Mouse (Mus musculus): Measurements from ENCODE around the gene Actl6b.

The Actl6b gene

GRCm38 (mm10) chr5:137529221-137529995 lies 23.9 kb upstream of the Actl6b start:
- no peak for DNase-seq

DNA sequence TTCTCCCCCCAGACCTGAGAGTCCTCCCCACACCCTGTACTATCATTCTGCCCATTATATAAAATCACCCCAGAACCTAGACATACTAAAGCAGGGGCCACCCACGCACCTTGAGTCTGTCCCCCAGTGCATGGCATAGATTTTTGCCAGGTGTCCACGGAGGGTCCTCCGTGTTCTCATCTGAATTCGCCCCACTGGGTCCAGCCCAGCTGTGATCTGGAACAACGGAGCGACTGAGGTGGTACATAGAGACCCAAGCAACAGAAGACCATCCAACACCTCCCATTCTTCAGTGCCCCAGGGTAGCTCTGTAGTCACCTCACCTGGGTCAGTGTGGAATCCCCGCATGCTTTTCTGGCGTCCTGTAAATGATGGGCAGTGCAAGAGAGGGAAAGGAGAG lies 23.2 kb upstream of the Actl6b start:
- DNase-seq = peak in 1 of 2 experiments; percentile 12

DNA sequence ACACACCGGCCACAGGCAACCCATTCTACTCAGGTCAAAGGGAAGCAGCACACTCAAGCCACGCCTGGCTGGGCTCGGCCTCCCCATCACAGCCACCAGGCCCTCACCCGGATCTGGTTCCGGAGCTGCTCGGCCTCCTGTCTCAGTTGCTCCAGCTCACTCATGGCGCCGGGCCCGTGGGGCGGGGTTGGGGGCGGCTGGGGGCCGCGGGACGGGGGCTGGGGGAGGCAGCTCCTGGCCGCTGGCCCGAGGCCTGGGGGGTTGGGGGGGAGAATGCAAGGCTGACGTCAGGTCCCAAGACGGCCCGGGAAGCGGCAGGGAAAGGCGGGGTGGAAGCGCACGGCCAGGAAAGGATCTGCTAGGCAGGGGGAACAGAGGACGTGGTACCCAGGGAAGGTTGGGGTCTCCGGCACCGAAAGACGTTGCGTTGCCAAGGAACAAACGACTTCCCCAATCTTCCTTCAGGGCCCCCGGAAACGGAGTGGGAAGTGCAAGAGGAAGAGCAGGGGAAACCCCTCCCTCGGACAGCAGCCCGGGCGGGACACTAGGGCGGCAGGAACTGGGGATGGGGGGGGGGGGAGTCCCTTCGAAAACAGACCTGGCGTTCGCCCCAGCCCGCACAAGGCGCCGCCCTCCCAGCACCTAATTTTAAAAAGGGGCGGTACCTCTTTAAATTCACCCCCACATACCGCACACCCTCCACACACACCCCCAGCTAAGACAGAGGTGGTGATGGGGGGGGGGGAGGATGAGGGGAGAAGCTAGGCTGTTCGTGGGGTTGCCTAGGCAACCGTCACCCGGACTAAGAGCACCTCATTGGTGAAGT lies 22.5 kb upstream of the Actl6b start:
- peak; percentile 68 to 79 for DNase-seq

DNA sequence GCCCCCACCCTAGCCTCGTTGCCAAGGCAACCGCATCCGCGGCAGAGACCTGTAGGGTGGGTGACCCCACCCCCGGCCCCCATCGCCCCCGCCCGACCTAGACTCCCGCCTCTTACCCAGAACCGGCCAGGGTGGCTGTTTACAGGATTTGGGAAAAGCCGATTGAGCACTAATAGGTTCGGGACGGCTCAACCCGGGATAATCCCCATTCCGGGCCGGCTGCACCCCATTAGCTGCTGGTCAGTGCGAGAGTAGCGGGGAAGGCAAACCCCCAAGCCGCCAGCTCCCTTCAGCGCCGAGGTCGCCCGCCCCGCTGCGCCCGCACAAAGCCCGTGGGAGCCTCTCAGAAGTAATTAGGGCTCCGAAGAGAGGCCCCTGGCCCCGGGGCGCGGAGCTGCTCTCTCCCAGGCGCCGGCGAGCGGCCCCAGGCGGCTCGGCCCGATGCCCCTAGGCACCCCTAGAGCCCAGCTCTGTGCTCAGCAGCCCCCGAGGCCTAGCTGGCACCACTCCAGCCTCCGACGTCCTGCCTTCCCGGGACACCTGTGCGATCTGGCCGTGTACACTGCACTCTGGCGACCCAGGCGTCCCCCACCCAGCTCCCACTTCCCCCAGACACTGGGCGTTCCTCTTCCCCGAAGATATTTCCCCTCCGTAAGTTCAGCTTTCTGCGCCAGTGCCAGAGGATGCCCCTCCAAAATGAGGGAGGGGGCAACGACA lies 21.7 kb upstream of the Actl6b start:
- peak; percentile 75 to 82 for DNase-seq

- DNase-seq = peak; percentile 50 to 58
Observed at GRCm38 (mm10) chr5:137532131-137532807, 21.0 kb upstream of the Actl6b start.

DNA sequence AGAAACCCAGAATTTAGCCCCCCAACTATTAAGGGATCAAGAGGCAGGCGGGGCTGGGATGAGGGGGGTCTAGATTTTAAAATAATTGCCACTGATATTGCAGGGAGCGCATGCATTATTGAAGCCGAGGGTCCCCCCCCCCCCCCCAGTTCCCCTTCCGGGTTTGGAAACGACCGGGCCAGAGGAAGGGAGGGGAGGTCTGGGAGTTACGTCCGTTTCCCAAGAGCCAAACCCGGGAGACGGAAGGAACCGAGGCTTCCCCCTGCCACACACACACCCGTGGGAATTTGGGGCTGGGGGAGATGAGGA lies 20.6 kb upstream of the Actl6b start:
- DNase-seq = no peak

DNA sequence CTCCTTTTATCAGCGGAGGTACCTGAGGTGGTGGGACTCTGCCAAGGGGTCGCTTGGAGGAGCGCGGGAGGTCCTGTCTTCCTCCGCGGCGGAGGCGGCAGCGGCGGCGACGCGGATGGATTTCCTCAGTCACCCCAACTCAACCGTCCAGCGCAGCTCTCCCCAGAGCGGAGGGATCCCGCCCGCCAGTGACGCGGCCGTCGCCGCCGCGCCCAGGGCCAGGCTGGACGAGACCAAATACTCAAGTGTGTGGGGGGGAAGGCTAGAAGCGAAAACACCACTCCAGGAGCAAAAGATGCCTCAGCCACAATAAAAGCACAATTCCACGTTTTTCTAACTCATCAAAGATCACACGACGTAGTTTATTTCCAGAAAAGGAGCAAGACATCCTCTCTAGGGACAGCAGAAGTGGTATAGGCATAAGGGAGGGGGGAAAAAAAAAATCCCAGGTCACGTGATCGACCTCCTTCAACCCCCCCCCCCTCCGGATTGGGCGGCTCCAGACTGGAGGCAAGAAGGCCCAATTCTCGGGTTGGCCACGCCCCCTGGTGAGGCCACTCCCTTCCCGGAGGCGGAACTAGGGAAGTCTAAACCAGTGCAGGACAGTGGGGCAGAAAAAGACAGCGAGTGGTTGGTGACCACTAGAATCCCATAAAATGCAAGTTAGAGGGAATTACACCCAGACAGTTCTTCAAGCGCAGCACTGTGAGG lies 20.0 kb upstream of the Actl6b start, which contains the start of the genes Epo and Gnb2:
Epo (minus strand) TSS at position 126 of the 711 bp plus-strand sequence.
Gnb2 (minus strand) TSS at position 394 of the 711 bp plus-strand sequence.
- DNase-seq = peak; percentile 99 to 100

DNA sequence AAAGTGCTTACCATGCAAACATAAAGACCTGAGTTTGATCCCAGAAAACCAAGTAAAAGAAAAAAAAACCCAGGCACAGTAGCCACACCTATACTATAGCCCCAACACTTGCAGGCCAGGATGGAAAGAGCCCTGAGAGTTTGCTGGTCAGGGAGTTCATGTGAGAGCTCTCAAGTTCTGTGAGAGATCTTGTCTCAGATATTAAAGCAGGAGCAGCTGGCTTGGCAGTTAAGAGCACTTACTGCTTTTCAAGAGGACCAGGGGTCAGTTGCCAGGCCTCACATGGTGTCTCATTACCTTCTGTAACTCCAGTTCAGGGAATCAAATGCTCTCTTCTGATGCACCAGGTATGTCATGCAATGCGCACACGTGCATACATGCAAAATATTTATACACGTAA lies 18.6 kb upstream of the Actl6b start:
- DNase-seq = peak; percentile 1 to 4

GRCm38 (mm10) chr5:137535318-137535717 lies 18.0 kb upstream of the Actl6b start:
- peak in 1 of 2 experiments; percentile 1 for DNase-seq

DNA sequence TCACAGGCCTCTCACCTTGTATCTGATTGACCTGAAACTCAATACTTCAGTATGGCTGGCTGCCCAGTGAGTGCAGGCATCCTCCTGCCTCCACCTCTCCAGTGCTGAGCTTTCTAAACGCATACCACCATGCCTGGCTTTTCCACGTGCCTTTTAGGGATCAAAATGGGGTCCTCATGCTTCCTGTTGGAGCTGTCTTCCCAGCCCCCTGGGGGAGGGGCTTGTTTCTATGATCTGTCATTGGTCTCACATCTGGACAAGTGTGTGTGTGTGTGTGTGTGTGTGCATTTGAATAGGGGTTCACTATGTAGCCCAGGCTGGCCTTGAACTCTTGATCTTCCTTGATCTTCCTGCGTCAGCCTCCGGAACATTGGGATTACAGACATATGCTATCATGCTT lies 15.9 kb upstream of the Actl6b start:
- peak in 1 of 2 experiments; percentile 11 for DNase-seq

DNA sequence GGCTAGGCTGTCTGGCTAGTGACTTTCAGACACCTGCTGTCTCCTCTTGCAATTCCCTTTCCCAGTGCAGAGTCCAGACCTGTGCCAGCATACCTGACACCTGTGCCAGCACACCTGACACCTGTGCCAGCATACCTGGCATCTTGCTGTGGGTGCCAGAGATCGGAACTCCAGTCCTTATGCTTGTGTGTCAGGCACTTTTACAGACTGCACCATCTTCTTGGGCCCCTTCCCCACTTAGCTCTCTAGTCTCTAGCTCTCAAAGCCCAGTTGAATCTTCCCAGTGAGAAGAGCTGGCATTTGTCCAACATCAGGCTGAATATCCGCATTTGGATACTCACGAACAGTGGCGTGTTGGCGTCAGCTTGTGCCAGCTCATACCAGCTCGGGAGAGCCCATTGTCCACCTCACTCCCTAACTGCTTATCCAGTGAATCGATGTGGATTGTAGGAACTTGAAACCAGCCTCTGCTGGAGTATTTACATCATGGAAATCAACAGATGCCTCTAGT lies 14.0 kb upstream of the Actl6b start:
- DNase-seq = peak; percentile 80 to 84

DNA sequence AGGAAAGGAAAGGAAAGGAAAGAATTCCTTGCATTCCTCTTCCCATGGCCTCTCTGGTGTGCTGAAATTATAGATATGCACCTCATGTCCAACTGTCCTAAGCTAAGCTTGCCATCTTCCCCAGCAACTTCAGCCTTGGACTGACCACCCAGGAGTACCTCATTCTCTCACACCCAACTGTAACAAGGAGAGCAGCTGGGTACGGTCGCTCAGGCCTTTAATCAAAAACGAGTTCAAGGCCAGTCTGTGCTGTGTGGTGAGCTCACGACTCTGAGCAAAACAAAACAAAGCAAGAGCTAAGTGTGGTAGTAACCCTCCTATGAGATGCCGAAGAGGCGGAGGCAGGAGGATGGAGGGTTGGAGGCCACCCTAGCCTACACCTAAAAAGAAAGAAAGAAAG lies 12.3 kb upstream of the Actl6b start:
- no peak for DNase-seq

DNA sequence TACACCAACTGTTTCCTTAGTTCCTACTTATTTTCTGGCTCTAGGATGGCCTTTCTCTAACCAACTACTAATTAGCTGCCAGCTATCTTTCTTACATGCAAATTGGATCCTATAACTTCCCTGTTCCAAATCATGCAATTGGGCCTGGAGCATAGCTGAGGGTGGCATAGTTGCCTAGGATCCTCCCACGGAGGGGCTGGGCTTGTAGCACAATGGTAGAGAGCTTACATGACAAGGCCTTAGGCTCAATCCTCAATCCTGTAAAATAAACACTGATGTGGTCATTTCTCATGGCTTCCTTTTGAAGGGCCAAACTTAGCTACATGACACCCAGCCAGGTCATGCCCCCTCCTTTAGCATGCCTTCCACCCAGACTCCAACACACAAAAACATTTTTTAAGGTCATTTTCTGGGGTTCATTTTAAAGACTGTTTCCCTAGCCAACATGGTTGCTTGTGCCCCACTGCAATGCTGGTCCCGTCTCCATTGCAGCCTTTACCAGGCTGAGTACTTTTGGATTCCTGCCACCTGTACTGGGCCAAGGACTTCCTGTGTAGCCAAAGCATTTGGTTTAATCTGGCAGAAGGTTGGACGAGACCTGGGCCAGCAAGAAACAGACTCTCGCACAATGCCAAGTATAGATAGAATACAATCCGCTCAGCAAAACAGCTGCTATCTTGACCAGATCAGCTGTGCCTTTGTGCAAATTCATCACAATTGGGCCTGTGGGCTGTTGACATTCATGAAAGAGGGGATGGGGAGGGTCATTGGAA lies 11.4 kb upstream of the Actl6b start:
- peak; percentile 84 to 88 for DNase-seq

GRCm38 (mm10) chr5:137544926-137545325 lies 8.4 kb upstream of the Actl6b start:
- no peak for DNase-seq

GRCm38 (mm10) chr5:137545596-137545995 lies 7.7 kb upstream of the Actl6b start:
- peak in 1 of 2 experiments; percentile 31 for DNase-seq

DNA sequence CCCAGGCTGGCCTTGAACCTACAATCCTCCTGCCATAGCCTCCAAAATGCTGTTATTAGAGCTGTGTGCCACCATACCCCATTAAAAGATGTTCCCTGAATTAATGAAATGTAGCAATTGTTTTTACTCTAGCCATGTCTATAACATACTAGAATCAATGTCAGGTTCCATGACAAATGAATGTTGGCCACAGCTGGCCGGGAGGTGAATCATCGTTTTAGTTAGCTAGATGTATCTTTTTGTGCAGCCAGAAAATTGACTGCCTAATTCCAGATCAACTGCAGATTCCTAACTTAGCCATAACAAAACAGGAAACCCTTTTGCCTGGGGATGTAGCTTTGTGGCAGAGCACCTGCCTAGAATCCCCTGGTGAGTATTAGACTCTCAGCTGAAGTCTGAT lies 3.5 kb upstream of the Actl6b start:
- no peak for DNase-seq

GRCm38 (mm10) chr5:137551119-137551518 lies 2.2 kb upstream of the Actl6b start:
- DNase-seq = peak in 1 of 2 experiments; percentile 68

DNA sequence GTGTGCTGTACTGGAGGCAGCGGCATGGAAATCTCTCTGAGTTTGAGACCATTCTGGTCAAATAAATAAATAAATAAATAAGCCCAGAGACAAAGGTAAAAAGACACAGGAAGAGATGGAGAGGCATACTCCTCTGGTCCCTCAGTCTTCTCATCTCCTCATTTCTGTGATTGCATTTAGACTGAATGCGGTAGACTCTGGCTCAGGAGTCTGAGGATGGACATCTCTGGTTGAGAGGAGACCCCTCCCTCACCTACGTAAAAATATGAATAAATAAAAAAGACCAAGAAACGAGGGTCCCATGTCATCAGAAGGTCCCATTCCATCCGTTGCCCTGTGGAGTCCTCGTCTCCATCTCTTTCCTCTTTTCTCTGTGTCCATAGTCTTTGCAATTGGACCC lies 317 bp upstream of the Actl6b start:
- no peak for DNase-seq

DNA sequence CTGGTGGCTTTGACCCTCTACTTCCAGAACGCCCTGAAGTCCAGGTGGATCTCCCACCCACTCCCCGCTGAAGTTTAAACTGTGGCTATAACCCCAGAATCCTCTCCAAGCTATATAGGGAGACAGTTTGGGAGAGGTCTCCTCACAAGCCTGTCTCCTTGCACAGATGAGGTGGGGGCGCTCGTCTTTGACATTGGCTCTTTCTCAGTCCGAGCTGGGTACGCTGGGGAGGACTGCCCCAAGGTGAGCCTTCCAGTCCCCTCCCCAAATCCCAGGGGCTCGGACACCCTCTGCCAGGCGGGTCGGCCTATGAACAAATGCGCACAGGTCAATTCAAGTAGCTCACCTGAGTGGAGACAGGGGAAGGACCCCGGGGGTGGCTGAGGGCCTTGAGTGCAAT lies 581 bp downstream of the Actl6b start:
- no peak for DNase-seq

DNA sequence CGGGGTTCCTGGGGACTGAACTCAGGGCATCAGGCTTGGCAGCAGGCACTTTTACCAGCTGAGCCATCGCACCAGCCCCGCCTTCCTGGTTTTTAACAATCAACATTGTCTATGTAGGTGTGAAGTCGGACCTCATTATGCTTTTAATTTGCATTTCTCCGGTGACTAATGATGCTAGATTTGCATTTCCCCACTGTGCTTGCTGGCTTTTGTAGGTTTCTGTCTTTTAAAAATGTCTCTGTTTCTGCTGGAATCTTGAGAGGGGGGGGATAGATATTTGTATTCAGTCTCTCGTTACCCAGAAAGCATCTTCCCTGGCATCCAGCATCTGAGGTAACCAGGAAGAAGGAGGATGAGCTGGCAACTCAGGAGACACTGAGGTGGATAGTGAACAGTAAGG lies 8.2 kb downstream of the Actl6b start:
- DNase-seq = peak in 1 of 2 experiments; percentile 6

GRCm38 (mm10) chr5:137562965-137563364 lies 9.6 kb downstream of the Actl6b start:
- no peak for DNase-seq

All from cerebellum, postnatal 14 days (tissue).